Mouse (Mus musculus) retina, adult 2 months (tissue): ENCODE results near the gene Ets1.

Experiments
- DNase-seq: peaks from one replicate; pipeline ENCODE4 v3.0.0-alpha.2; 2012; ENCODE audit warnings: low read depth, low spot score

Gene Ets1

GRCm38 (mm10) chr9:32758280-32758905 is 122.4 kb downstream of the Ets1 start:
- DNase-seq, result no peak

- DNase-seq, result no peak
These were observed 124.7 kb downstream of the Ets1 start for GRCm38 (mm10) chr9:32760649-32761157.

- DNase-seq, result no peak
These were observed 125.3 kb downstream of the Ets1 start for GRCm38 (mm10) chr9:32761326-32761725.

DNA sequence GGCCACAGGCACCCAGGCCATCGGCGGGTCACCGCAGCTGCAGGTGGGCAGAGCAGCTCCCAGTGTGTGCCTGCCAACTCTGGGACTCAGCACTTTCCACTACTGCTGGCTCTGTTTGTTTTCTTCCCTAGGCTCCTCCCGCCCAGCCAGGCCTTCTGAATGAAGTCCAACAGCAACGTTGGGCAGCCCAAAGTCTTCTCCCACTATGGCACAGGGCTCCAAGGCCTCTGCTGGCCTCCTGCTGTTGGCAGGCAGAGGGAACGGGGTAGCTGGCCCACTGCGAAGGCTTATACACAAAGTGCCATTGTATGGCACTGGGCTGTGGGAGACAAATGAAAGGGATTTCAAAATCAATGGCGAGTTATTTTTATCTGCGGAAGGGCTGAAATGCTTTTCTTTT is 128.4 kb downstream of the Ets1 start:
- no peak for DNase-seq

DNA sequence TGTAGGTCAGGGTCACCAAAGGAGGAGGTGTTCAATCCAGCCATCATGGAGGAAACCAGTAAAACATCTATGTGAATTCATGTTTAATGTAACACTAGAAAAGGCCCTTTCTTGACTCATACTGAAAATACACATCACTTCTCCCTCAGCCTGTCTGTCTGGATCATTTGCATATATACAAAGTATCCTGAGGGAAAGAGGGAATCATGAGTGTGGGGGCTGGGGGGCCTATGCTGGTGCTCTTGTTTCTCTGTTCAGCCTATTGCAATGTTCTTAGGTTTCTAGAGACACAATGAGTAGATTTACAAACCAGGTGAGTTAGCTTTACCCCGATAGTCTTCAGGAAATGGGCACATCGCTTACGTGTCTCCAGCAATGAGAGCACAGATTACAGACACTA is 129.1 kb downstream of the Ets1 start:
- DNase-seq, result no peak

DNA sequence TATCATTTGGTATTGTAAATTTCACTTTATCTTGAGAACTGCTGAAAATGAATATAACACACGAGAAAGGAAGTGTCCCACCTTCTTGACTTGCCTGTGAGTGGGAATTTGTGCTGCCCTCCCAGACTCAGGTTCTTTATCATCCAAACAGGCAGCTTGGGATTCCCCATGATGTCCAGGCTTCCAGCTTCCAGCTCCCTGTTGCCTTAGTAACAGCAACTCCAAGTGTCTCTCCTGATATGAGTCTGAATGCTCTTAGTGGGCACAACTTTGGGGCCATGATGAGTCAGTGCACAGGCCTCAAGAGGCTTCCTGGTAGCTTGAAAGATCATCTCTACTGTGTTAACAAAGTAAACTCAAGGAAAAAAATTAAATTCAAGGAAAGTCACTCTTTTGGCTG is 142.8 kb downstream of the Ets1 start:
- no peak for DNase-seq

GRCm38 (mm10) chr9:32782391-32783092 is 146.5 kb downstream of the Ets1 start:
- no peak for DNase-seq

- no peak for DNase-seq
These were observed 151.1 kb downstream of the Ets1 start for GRCm38 (mm10) chr9:32787091-32787490.

DNA sequence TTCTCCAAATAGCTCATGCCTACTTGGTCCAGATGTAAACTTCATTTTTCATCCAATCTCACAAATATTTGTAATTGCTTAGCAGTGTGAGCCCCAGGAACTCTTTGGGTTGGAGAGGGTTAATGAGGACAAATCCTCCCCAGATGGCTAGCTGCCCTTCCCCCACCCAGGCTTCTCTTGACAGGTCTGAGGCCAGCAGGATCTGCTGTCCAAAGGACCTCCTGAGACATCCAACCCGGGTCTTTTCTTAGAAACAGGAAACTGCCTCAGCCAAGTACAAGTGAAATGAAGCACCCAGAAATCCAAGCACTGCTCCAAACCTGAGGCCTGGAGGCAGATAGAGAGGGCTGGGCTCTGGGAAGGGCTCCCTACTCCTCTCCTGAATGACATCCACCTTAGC is 151.6 kb downstream of the Ets1 start:
- DNase-seq, result no peak

- no peak for DNase-seq
These were observed 153.3 kb downstream of the Ets1 start for GRCm38 (mm10) chr9:32789306-32789705.

DNA sequence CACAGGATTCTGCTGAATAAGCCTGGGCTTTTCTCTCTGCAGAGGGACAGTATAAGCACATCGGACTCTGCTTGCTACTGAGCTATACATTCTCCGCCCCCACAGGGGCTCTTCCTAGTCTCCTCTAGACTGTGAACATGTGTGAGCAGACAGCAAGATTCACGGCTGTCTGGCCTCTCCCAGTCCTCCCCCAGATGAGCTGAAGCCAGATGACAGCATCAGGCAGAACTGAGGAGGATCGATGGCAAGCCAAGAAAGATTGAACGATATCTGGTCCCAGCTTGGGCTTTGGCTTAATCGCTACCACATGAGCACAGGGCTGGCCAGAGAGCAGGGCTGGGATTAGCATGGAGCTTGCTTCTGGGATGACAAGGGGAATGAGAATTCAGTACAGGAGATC is 155.7 kb downstream of the Ets1 start:
- no peak for DNase-seq

- DNase-seq, result no peak
These were observed 162.2 kb downstream of the Ets1 start for GRCm38 (mm10) chr9:32798171-32798570.

- DNase-seq, result no peak
These were observed 170.1 kb downstream of the Ets1 start for GRCm38 (mm10) chr9:32806106-32806505.
